Mouse (Mus musculus) spleen, adult 2 months (tissue): Measurements from ENCODE around the gene Sec22b.

Source experiments
- CTCF ChIP-seq: fragments of 200-500 bp; IDR thresholded peaks from 2 replicates; pipeline ENCODE4 v1.5.1; 2011; ENCODE audit warnings: mild to moderate bottlenecking, inconsistent platforms; ENCODE audit not compliant: insufficient read depth, insufficient read length, insufficient replicate concordance; ENCODE audit errors: extremely low read depth
- POLR2A ChIP-seq: fragments of 200-500 bp; IDR thresholded peaks from 2 replicates; pipeline ENCODE4 v1.6.1; 2011; ENCODE audit warnings: low read depth, low read length, inconsistent platforms

GRCm38 (mm10) chr3:97909737-97910136 is 8.7 kb downstream of the Sec22b start:
- TF ChIP-seq POLR2A (no peak), CTCF (no peak)
